Mouse (Mus musculus) neural tube, embryonic 12.5 days (tissue): ENCODE results near the gene Umps. TPM values are rescaled to one million over a fixed set of nuclear protein-coding genes. Genes with fewer than 3 reads are reported as not detected.

Source experiments
- ATAC-seq: fragments of 200-750 bp; cut with Nextera tagmentation; 2 replicates; pipeline ENCODE4 v1.8.0; 2017; ENCODE audit warnings: low read depth, mild to moderate bottlenecking, moderate TSS enrichment, moderate library complexity; ENCODE audit not compliant: low FRiP score
- H3K27ac ChIP-seq: fragments of 300-500 bp; sonication (generic); 2 replicates; pipeline ENCODE4 v1.5.1; 2016
- H3K27me3 ChIP-seq: fragments of 300-500 bp; sonication (generic); replicated peaks from 2 replicates; pipeline ENCODE4 v1.6.1; 2016; ENCODE audit warnings: mild to moderate bottlenecking
- H3K36me3 ChIP-seq: fragments of 300-500 bp; sonication (generic); 2 replicates; pipeline ENCODE4 v1.6.1; 2016; ENCODE audit warnings: mild to moderate bottlenecking
- H3K4me1 ChIP-seq: fragments of 300-500 bp; sonication (generic); 2 replicates; pipeline ENCODE4 v1.6.1; 2016
- H3K4me2 ChIP-seq: fragments of 300-500 bp; sonication (generic); replicated peaks from 2 replicates; pipeline ENCODE4 v1.6.1; 2016; ENCODE audit warnings: mild to moderate bottlenecking
- H3K4me3 ChIP-seq: fragments of 300-500 bp; sonication (generic); 2 replicates; pipeline ENCODE4 v1.5.1; 2016
- H3K9ac ChIP-seq: fragments of 300-500 bp; sonication (generic); 2 replicates; pipeline ENCODE4 v1.6.1; 2016; ENCODE audit warnings: mild to moderate bottlenecking
- H3K9me3 ChIP-seq: fragments of 300-500 bp; sonication (generic); 2 replicates; pipeline ENCODE4 v1.6.1; 2016; ENCODE audit warnings: mild to moderate bottlenecking
- WGBS: fragments of 180-500 bp; shearing (Covaris S2); methylation state at CpG from one replicate; pipeline ENCODE4 v1.1.7; 2016; 5-methylcytosine and 5-hydroxymethylcytosine counted together
- polyA plus RNA-seq: library from polyadenylated mRNA; unstranded; fragments of >200 nt; fragmentation: Nextera tagmentation; extraction: Ambion mirVana; gene quantifications from 2 replicates; pipeline ENCODE4 v1.2.1, GENCODE M21; 2016

The Umps gene
- polyA plus RNA-seq, 1 experiment from 2014 or later: 36.8 TPM

DNA sequence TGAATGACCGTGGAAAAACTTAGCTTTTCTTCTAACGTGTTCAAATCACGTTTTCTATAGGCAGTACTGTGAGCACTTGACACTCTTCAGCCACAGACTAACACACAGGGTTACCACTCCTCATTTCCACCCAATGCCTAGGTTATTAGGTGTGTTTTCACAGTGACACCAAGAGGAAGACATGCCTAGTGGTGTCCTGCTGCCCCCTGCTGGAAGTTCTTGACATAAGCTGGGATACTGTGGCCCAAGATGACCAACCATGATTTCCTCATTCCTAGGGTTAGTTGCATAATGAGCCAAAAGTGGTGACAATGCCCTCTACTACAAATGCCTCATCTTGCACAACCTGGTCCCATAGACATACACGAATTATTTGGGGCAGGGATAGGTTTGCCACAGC is 16.0 kb downstream of the Umps start:
- no peaks in the 10 kb centered on the region for H3K27me3 ChIP-seq
- ATAC-seq: 0 out of 2 replicates have a peak, but pooled peaks have one; percentile 77
- 30% methylated on average over 4 of the region's 4 CpGs for WGBS
- no peak overlapping the region for H3K9ac ChIP-seq
- H3K4me1 ChIP-seq: no peaks in the 10 kb centered on the region
- H3K4me3 ChIP-seq: no peak overlapping the region
- no peak overlapping the region for H3K4me2 ChIP-seq
- H3K27ac ChIP-seq: no peak overlapping the region
- no peaks in the 10 kb centered on the region for H3K9me3 ChIP-seq
- peaks cover 24% of the 10 kb centered on the region for H3K36me3 ChIP-seq

DNA sequence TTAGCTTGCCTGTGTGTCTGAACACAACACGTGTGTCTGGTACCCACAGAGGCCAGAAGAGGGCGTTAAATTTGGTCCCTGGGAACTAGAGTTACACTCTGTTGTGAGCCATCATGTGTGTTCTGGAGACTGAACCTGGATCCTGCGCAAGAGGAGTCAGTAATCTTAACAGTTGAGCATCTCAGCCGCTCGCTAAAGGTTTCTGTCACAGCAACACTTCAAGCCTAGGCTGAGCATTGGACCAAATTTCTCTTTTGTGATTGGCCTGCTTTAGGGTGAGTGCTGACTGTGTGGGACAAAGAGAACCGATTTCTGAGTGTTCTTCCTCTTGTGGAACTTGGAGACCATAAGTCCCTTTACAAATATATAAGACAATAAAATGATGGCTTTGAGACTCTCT is 16.5 kb downstream of the Umps start:
- Histone ChIP-seq H3K9me3 (no peaks in the 10 kb centered on the region), H3K36me3 (peaks cover 20% of the 10 kb centered on the region), H3K27me3 (no peaks in the 10 kb centered on the region), H3K4me3 (no peak overlapping the region), H3K4me2 (no peak overlapping the region), H3K9ac (no peak overlapping the region), H3K27ac (no peak overlapping the region), H3K4me1 (no peaks in the 10 kb centered on the region)
- WGBS: 86% methylated on average over 6 of the region's 6 CpGs
- ATAC-seq: no peak

DNA sequence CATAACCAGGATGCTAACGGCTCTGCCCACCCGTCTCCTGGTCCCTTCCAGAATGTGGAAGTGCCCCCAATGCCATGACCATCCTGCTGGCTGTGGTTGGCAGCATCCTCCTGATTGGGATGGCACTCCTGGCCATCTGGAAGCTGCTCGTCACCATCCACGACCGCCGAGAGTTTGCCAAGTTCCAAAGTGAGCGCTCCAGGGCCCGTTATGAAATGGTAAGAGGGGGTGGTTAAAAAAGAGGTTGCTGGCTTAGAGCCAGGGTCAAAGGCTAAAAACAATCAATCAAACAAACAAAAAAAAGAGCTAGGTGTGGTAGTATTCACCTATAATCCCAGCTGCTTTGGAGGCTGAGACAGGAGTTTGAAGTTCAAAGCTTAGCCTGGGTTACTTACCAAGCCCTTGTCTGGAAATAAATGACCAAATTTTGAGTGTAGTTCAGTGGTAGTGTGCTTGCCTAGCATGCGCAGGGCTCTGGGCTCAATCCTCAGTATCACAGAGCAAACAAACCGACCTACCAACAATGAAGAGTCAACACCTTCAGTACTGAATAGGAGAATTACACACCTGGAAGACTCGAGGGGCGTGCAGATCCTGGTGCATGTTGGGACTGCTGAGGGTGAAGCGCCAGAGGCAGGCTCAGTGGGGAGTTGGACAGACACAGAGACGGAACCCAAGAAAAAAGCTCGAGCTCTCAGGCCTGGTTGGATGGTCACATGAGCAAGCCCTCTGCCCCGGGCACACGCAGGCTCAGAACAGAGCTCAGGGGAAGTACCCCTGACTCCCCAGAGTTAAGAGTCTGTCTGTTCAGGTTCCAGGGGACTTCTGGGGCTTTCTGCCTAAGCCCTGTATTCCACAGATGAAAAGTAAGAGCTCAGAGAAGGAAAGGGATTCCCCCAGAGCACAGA is 18.9 kb downstream of the Umps start:
- Histone ChIP-seq H3K4me1 (peaks cover 4% of the 10 kb centered on the region; the same call in 1 of the 2 replicates), H3K27ac (no peak overlapping the region), H3K36me3 (no peaks in the 10 kb centered on the region), H3K4me2 (no peak overlapping the region), H3K9ac (no peak overlapping the region), H3K27me3 (no peaks in the 10 kb centered on the region), H3K9me3 (no peaks in the 10 kb centered on the region), H3K4me3 (no peak overlapping the region)
- no peak for ATAC-seq
- WGBS: 89% methylated on average over 17 of the region's 17 CpGs

DNA sequence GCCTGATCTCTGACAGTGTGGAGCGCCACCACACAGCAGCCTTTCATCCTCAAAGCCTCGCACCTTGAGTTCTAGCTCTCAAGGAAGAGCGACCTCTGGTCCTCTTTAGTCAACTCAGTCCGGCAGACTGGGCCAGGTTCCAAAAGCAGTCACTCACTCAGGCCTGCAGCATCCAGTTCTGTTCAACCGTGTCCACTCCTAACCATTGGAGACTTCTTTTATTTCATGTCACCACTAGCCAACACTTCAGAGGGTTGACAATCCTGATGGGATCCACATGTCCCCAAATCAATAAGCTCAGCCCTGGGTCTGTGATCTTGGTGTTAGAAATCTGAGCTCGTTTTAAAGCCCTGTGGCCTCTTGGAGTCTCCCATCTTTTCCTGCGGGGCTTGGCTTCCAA is 20.8 kb downstream of the Umps start:
- Histone ChIP-seq H3K4me1 (peaks cover 19% of the 10 kb centered on the region), H3K27ac (no peak overlapping the region), H3K4me2 (no peak overlapping the region), H3K4me3 (no peak overlapping the region), H3K27me3 (no peaks in the 10 kb centered on the region), H3K9me3 (no peaks in the 10 kb centered on the region), H3K36me3 (no peaks in the 10 kb centered on the region), H3K9ac (no peak overlapping the region)
- ATAC-seq: no peak
- 79% methylated on average over 7 of the region's 7 CpGs for WGBS

DNA sequence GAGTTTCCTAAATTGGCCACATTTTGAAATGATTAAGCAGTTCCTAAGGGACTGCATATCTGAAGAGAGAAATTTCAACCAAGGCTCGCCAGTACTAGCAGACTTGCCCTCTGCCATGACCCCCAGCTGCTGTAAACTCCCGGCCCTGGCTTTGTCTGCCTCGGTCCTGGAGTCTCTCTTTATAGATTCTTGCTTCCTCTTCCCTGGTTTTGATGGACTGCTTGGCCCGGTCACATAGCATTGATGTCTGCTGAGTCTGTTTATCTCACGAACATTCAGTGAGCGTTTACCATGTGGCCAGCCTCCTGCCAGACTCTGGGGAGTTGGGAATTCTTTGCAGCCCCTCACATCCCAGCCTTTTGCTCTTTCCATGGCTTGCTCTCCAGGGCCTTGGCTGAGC is 22.1 kb downstream of the Umps start:
- no peak for ATAC-seq
- Histone ChIP-seq H3K4me2 (no peak overlapping the region), H3K9ac (no peak overlapping the region), H3K27ac (no peak overlapping the region), H3K36me3 (no peaks in the 10 kb centered on the region), H3K4me1 (peaks cover 19% of the 10 kb centered on the region), H3K9me3 (no peaks in the 10 kb centered on the region), H3K27me3 (no peaks in the 10 kb centered on the region), H3K4me3 (no peak overlapping the region)
- WGBS: 51% methylated on average over 6 of the region's 6 CpGs

DNA sequence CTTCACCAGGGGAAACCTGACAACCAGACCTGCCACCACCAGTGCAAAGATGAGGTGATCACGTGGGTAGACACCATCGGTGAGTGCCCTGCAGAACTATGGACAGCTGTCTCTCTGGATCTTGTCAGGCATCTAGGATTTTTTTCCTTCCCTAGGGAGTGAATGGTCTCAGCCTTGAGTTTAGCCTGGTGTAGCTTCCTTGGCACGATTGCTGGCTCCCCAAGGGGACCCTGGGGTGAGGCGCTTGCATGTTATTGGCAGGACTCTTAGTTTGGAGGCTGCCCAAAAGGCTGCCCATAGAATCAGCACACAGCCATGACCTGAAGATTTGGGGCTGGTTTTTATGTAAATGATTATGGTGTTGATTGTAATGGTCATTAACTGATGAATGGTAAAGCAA is 22.7 kb downstream of the Umps start:
- no peak overlapping the region for H3K27ac ChIP-seq
- ATAC-seq: no peak
- peaks cover 19% of the 10 kb centered on the region for H3K4me1 ChIP-seq
- 87% methylated on average over 4 of the region's 4 CpGs for WGBS
- H3K27me3 ChIP-seq: no peaks in the 10 kb centered on the region
- H3K9me3 ChIP-seq: no peaks in the 10 kb centered on the region
- H3K4me2 ChIP-seq: no peak overlapping the region
- no peak overlapping the region for H3K4me3 ChIP-seq
- no peak overlapping the region for H3K9ac ChIP-seq
- no peaks in the 10 kb centered on the region for H3K36me3 ChIP-seq

DNA sequence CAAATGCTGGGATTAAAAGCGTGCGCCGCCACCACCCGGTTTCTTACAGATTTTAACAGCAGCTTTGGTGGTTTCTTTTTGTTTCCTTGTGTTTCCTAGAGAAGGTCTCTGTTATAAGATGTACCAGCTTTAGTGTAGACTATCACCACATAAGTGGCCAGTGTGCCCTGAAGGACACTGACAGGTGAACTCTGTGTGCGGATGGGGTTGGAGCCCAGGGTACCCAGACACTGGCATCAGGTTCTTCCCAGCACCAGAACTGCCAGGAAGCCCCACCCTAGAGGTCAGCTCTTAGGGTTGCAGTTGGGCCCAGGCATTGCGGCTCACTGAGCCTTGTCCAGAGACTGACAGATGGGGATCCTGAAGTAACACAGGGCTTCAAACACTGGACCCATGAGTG is 23.4 kb downstream of the Umps start:
- H3K4me2 ChIP-seq: no peak overlapping the region
- H3K36me3 ChIP-seq: no peaks in the 10 kb centered on the region
- no peaks in the 10 kb centered on the region for H3K27me3 ChIP-seq
- no peak overlapping the region for H3K4me3 ChIP-seq
- H3K9ac ChIP-seq: no peak overlapping the region
- no peaks in the 10 kb centered on the region for H3K9me3 ChIP-seq
- peaks cover 19% of the 10 kb centered on the region for H3K4me1 ChIP-seq
- no peak overlapping the region for H3K27ac ChIP-seq
- ATAC-seq: no peak
- WGBS: 95% methylated on average over 6 of the region's 6 CpGs

DNA sequence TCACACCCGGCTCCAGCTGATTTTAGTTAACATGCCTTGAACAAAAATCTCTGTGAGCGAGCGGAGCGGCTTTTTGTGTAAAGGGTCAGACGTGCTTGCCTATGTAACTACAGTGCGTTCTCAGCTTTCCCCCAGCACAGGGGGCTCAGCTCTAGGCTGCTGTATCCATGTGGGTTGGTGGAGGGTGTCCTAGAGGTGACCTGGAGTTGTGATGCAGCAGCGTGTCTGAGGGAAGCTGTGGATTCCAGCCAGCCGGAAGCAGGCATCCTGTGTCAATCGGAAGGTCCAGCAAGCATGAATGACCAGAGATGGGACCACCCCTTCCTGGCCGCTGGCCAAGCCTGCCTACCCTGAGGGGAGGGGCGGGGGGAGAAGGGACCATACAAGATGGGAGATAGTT is 24.5 kb downstream of the Umps start:
- Histone ChIP-seq H3K9ac (no peak overlapping the region), H3K4me1 (peaks cover 19% of the 10 kb centered on the region), H3K36me3 (no peaks in the 10 kb centered on the region), H3K4me3 (no peak overlapping the region), H3K27me3 (no peaks in the 10 kb centered on the region), H3K27ac (no peak overlapping the region), H3K9me3 (no peaks in the 10 kb centered on the region), H3K4me2 (no peak overlapping the region)
- 70% methylated on average over 11 of the region's 11 CpGs for WGBS
- ATAC-seq: no peak; the same call in 1 of the 2 replicates

DNA sequence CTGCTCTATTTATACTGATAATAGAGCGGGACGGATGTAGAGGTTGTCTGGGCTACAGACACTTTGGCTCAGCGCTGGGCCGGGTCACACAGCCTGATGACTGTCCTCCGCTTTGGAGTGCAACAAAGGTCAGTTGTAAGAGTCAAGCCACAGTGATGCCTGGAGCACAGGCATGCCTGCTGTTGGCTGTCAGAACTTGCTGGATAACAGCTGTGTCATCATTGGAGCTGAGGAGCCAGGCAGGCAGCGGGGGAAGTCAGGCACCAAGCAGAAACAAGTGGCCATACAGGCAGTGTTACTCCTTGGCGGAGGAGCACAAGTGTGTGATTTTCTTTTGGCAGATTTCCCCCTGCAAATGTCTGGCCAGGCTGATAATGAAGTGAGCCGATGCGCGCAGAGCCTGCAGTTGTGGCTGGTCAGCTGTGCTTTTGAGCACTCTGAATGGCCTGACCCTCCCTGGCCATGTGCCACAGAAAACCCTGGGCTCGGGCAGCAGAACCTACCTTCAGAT is 25.5 kb downstream of the Umps start:
- H3K36me3 ChIP-seq: no peaks in the 10 kb centered on the region
- WGBS: 61% methylated on average over 11 of the region's 11 CpGs
- peaks cover 19% of the 10 kb centered on the region for H3K4me1 ChIP-seq
- no peak overlapping the region for H3K27ac ChIP-seq
- H3K9ac ChIP-seq: no peak overlapping the region
- no peak overlapping the region for H3K4me2 ChIP-seq
- no peaks in the 10 kb centered on the region for H3K9me3 ChIP-seq
- no peak overlapping the region for H3K4me3 ChIP-seq
- no peak for ATAC-seq
- H3K27me3 ChIP-seq: no peaks in the 10 kb centered on the region

DNA sequence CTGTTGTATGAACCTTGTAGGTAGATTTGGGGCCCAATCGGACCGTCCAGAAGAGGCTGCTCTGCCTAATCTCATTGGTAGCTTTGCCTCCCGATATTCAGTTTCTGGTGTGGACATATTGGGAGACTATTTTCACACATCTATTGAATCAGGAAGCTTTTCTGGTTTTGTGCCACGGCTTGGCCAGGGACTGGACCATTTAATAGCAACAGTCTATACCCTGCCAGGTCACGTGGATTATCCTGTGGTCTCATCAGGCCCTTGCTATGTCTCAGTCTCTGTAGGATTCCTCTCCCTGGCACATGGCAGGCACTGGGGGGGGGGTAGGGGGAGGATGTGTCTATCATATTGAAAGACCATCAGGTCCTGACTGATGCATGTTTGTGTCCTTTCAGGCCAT is 26.7 kb downstream of the Umps start:
- Histone ChIP-seq H3K9ac (no peak overlapping the region), H3K36me3 (no peaks in the 10 kb centered on the region), H3K9me3 (no peaks in the 10 kb centered on the region), H3K27ac (no peak overlapping the region), H3K4me1 (peaks cover 19% of the 10 kb centered on the region), H3K4me3 (no peak overlapping the region), H3K4me2 (no peak overlapping the region), H3K27me3 (no peaks in the 10 kb centered on the region)
- WGBS: 83% methylated on average over 5 of the region's 5 CpGs
- no peak for ATAC-seq

DNA sequence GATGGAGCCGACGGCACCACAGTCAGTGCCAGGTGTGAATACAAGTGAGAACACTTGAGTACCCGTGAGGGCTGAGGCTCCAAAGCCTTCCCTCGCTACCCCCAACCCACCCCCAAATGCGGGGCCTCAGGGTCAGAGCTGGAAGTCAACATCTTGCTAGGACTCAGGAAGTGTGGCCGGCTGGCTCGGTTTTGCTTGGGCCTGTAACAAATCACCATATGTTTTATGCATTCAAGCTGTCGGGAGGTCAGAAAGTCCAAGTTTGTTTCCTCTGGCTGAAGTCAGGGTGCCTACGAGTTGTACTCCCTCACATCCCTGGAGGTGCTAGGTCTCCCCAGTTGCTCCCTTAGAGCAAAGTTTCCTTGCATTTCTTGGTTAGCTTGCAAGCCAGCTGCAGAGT is 27.2 kb downstream of the Umps start:
- Histone ChIP-seq H3K9ac (no peak overlapping the region), H3K4me2 (no peak overlapping the region), H3K9me3 (no peaks in the 10 kb centered on the region), H3K4me1 (peaks cover 16% of the 10 kb centered on the region), H3K36me3 (no peaks in the 10 kb centered on the region), H3K27ac (no peak overlapping the region), H3K27me3 (no peaks in the 10 kb centered on the region), H3K4me3 (no peak overlapping the region)
- 67% methylated on average over 9 of the region's 9 CpGs for WGBS
- ATAC-seq: no peak

DNA sequence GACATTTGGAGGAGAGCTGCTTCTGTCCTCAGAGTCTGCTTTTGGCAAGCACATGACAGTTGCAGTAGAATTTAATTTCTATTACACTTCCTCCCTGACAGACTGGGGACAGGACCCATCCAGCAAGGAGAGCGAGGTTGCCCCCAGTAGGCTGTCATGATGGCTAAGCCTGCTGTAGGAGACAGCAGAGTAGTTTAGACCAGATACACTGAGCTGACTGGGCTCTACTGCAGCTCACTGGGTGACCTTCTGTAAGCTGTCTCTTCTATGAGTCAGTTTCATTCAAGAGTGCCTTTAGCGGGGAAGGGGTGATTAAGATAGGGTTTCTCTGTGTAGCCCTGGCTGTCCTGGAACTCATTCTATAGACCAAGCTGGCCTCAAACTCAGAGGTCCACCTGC is 27.7 kb downstream of the Umps start:
- 77% methylated on average over 2 of the region's 2 CpGs for whole genome bisulfite sequencing
- no peak for ATAC-seq

More for the DNA sequence above, 27.7 kb downstream of the Umps start:
- no peak overlapping the region for H3K27ac ChIP-seq
- H3K27me3 ChIP-seq: no peaks in the 10 kb centered on the region
- peaks cover 19% of the 10 kb centered on the region for H3K4me1 ChIP-seq
- no peaks in the 10 kb centered on the region for H3K36me3 ChIP-seq
- no peaks in the 10 kb centered on the region for H3K9me3 ChIP-seq
- no peak overlapping the region for H3K9ac ChIP-seq
- H3K4me2 ChIP-seq: no peak overlapping the region
- H3K4me3 ChIP-seq: no peak overlapping the region
